Mouse (Mus musculus): ENCODE results near the gene Olfr368. TPM values are rescaled to one million over a fixed set of nuclear protein-coding genes. Genes with fewer than 3 reads are reported as not detected.

Gene Olfr368
- not detected for total RNA-seq (2021)
- long read RNA-seq, experiment 1 = 0 reads
- long read RNA-seq, experiment 2 = 0 reads

GRCm38 (mm10) chr2:37326215-37326614 lies at the start of gene Olfr368:
Gene Olfr368 (plus strand): TSS chr2:37326515.
- no peak for DNase-seq (ENCODE audit: low spot score)

DNA sequence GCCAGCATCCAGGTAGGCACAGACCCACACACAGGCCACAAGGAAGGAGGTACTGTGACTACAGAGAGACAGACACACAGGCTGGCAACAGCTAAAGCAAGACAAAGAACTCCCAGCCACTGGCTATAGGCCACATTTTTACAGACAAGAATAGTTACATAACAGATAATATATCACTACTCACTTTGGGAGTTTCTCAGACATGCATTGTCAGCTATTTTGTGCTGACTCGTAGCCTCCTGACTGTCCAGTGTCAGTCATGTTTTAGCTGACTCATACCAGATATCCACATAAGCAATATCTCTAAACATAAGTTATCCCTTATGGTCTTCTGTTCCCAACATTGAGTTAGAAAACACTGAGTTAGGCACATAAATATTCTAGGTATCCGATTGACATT lies 7.0 kb downstream of the Olfr368 start:
- DNase-seq (ENCODE audit: low spot score) = no peak

DNA sequence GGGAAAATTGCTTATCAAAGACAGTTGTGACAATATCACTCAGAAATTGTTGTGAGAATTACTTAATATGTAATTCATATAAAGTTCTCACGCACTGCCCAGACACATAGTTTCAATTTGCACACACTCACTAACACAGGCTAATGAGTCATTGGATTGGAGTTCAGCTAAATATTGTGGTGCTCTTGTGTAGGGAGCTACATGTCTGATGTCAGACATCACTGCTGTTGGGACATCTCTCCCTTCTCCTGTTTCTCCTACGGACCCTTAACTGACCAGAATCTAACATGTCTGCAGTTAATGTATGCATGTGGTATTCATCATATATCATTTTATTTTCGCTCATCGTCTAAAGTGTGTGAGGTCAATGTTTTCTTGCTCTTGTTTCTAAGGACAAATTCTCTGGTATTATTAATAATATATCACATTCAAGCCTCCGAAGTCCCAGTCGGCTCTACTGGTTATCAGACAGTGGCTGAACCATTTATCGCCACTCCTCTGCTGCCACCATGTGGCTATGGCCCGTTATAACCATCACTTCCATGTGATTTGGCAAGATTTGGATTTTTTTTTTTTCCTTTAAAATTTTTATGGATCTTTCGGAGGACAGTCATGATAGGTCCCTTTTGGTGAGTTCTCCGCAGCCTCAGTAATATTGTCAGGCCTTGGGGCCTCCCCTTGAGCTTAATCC lies 12.3 kb downstream of the Olfr368 start:
- DNase-seq (ENCODE audit: low spot score) = peak; percentile 36

DNA sequence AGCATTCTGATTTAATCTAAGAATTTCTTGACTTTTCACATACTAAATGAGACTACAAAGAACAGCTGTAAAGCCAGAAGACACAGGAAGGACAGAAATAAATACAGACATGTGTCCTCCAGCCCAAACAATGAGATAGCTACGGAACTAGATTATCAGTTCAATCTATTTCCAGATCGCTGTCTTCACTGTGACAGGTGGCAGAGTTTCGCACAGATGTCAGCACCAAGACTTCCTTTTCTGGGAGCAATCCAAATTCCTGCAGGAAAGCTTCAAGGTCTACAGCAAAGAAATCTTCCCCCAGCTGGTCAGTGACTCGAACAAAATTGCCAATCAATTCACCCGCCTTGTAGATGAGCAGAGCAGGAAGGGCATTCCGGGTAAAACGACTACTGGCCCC lies 25.4 kb downstream of the Olfr368 start:
- DNase-seq (ENCODE audit: low spot score) = no peak

DNA sequence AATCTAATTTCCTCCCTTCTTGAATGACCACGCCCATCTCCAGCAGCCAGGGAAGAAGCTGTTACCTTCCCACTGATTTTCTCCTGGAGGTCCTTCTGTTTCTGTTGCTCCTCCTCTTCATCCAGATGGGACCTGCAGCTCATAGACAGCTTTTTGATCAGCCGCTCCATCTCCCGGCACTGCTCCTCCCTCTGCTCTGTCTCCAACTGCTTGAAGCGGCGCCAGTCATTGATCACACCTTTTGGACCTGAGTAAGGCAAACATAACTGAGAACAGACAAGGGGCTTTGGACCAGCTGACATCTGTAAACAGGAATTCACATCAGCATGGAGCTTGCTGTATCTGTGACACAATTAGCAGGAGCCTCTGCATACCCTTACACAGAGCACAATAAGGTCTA lies 29.3 kb downstream of the Olfr368 start:
- DNase-seq (ENCODE audit: low spot score) = no peak

DNA sequence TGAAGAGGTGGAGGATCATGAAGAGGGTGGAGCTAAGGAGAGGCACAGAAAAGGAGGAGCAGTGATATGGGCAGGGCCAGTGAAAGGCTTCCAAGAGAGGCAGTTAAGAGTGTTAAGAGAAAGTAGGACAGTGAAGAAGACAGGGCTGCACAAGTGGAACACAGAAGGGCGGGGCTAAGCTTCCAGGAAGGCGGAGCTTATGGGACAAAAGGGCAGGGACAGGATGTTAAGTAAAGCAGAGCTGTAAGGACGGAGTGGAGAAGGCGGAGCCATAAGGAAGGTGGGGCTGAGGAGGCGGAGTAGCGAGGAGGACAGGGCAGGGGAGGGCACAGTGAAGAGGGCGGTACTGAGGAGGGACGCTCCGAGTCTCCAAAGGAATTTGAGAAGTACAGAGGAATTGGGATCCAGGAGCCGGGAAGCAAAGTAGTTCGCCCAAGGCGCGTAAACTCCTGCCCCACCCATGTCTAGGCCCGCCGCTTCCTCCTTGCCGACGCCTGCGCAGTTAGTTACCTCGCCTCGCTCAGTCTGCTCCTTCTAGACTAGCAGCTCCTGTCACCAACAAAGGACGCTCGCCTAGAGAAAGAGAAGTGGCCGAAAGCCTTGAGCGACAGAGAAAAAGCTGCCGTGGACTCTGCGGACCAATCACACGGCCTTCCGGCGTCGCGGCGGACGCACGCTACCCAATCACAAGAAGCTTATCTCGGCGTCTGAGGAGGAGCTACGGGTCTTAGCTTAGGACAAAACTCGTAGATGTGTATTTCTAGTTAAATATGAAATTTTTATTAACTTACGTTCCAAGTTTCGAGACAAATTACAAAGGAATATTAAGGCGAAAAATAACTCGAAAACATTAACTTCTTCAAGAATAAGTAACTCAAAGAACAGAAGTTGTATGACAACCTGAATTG lies 32.6 kb downstream of the Olfr368 start, which contains the start of gene Pdcl:
TSS of gene Pdcl (minus strand) at position 700 of the 908 bp plus-strand sequence.
- DNase-seq (ENCODE audit: low spot score) = peak; percentile 95

DNA sequence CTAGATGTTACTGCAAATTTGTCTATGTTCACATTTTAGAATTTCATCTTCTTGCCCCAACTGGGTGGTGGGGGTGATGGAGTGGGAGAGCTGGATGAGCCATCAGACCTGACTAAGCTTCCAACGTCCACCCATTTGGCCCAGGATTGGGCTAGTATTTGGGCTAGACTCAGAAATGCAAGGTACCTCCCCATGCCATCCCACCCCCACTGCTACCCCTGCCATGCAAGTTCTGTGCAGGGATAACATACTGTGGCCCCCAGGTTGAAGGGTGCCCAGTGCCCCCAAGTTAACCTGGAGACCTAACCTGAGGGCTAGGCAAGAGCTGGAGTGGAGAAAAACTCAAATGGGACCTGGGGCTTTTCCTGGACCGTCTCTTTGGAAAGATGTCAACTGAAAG lies 33.6 kb downstream of the Olfr368 start:
- no peak for DNase-seq (ENCODE audit: low spot score)

DNA sequence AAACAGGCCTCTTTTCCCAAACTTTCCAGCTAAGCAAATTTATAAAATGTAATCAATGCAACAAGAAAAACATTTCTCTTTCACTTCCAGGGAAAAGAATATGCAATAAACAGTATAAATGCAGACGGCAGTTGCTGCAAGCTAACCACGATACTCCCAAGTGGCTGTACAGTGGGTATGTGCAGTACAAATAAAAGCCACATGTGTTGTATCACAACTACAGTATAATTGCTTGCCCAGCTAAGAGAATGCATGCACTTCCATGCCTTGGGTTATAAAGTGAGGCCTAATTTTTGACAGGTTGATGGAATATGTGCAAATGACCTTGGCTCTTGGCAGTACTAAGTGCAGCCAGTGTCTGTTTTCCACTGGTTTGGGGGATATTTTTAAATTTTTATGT lies 44.3 kb downstream of the Olfr368 start:
- no peak for DNase-seq (ENCODE audit: low spot score)

- no peak for DNase-seq (ENCODE audit: low spot score)
Measured at GRCm38 (mm10) chr2:37376018-37376417, 49.7 kb downstream of the Olfr368 start.

- DNase-seq (ENCODE audit: low spot score) = peak; percentile 45
Measured at GRCm38 (mm10) chr2:37380189-37380588, 53.9 kb downstream of the Olfr368 start.

Other genes starting within 250 kb of the Olfr368 start
- not detected for gene Olfr361, start 237.2 kb upstream of the Olfr368 start, total RNA-seq (2021)
- gene Olfr362, start 208.6 kb upstream of the Olfr368 start, total RNA-seq (2021) = not detected
- not detected for gene Olfr364-ps1, start 187.2 kb upstream of the Olfr368 start, total RNA-seq (2021)
- gene Olfr365, start 138.3 kb upstream of the Olfr368 start, total RNA-seq (2021) = not detected
- not detected for gene Olfr366, start 114.9 kb upstream of the Olfr368 start, total RNA-seq (2021)
- gene Pdcl, start 32.8 kb downstream of the Olfr368 start, total RNA-seq (2021) = 10 to 100 TPM in 1 of 2 experiments, 1 to 10 TPM in 1; 9.7 to 13.6 TPM
- gene Rc3h2, start 96.4 kb downstream of the Olfr368 start, total RNA-seq (2021) = 10 to 100 TPM; 39.0 to 46.2 TPM
- gene Zbtb26, start 116.6 kb downstream of the Olfr368 start, total RNA-seq (2021) = 1 to 10 TPM; 3.1 to 4.1 TPM
- 1 to 10 TPM; 2.9 to 3.4 TPM for gene Zbtb6, start 116.7 kb downstream of the Olfr368 start, total RNA-seq (2021)
- 10 to 100 TPM; 30.5 to 32.3 TPM for gene Rabgap1, start 116.8 kb downstream of the Olfr368 start, total RNA-seq (2021)
- under 1 TPM; 0.40 to 0.43 TPM for gene Gpr21, start 189.8 kb downstream of the Olfr368 start, total RNA-seq (2021)

Measured in gastrocnemius, adult 18-20 months (tissue).